Mouse (Mus musculus): ENCODE data around the gene St6galnac3. TPM values are rescaled to one million over a fixed set of nuclear protein-coding genes. Genes with fewer than 3 reads are reported as not detected.
A peak's percentile ranks its signal among the peaks of the same experiment; 100 is the strongest.

Gene St6galnac3
- polyA plus RNA-seq, 1 experiment from 2014 or later = 23.2 TPM

- Histone ChIP-seq H3K4me3 (ENCODE audit: low read length) (no peak overlapping the region), H3K9ac (ENCODE audit: low read depth, low read length) (no peak overlapping the region), H3K9me3 (ENCODE audit: control insufficient read depth, low read length) (no peaks in the 10 kb centered on the region), H3K4me1 (ENCODE audit: control insufficient read depth, insufficient read depth, low read depth, low read length) (no peaks in the 10 kb centered on the region), H3K36me3 (ENCODE audit: control insufficient read depth, insufficient read depth, low read length) (no peaks in the 10 kb centered on the region), H3K27ac (ENCODE audit: low read depth, low read length) (no peak overlapping the region), H3K4me2 (ENCODE audit: low read length) (no peak overlapping the region), H3K27me3 (replicated peaks; ENCODE audit: control insufficient read depth, insufficient read depth, low read length) (no peaks in the 10 kb centered on the region)
- no peak for ATAC-seq
- WGBS = 23% methylated on average over 6 of the region's 6 CpGs
Measured at GRCm38 (mm10) chr3:153176325-153176724, 548.6 kb downstream of the St6galnac3 start.

- H3K4me3 ChIP-seq (ENCODE audit: low read length) = no peak overlapping the region
- ATAC-seq = no peak
- WGBS = 81% methylated on average over 11 of the region's 11 CpGs
- H3K4me2 ChIP-seq (ENCODE audit: low read length) = no peak overlapping the region
- H3K36me3 ChIP-seq (ENCODE audit: control insufficient read depth, insufficient read depth, low read length) = no peaks in the 10 kb centered on the region
- H3K27ac ChIP-seq (ENCODE audit: low read depth, low read length) = no peak overlapping the region
- H3K27me3 ChIP-seq (replicated peaks; ENCODE audit: control insufficient read depth, insufficient read depth, low read length) = no peaks in the 10 kb centered on the region
- H3K9me3 ChIP-seq (ENCODE audit: control insufficient read depth, low read length) = no peaks in the 10 kb centered on the region
- H3K4me1 ChIP-seq (ENCODE audit: control insufficient read depth, insufficient read depth, low read depth, low read length) = no peaks in the 10 kb centered on the region
- no peak overlapping the region for H3K9ac ChIP-seq (ENCODE audit: low read depth, low read length)
Measured at GRCm38 (mm10) chr3:153174336-153175033, 550.5 kb downstream of the St6galnac3 start.

GRCm38 (mm10) chr3:153173567-153173966 is 551.4 kb downstream of the St6galnac3 start:
- 88% methylated on average over 2 of the region's 2 CpGs for WGBS
- Histone ChIP-seq H3K4me2 (ENCODE audit: low read length) (no peak overlapping the region), H3K4me3 (ENCODE audit: low read length) (no peak overlapping the region), H3K4me1 (ENCODE audit: control insufficient read depth, insufficient read depth, low read depth, low read length) (no peaks in the 10 kb centered on the region), H3K27ac (ENCODE audit: low read depth, low read length) (no peak overlapping the region), H3K9me3 (ENCODE audit: control insufficient read depth, low read length) (no peaks in the 10 kb centered on the region), H3K36me3 (ENCODE audit: control insufficient read depth, insufficient read depth, low read length) (no peaks in the 10 kb centered on the region), H3K9ac (ENCODE audit: low read depth, low read length) (no peak overlapping the region), H3K27me3 (replicated peaks; ENCODE audit: control insufficient read depth, insufficient read depth, low read length) (no peaks in the 10 kb centered on the region)
- ATAC-seq = no peak

- Histone ChIP-seq H3K4me1 (ENCODE audit: control insufficient read depth, insufficient read depth, low read depth, low read length) (no peaks in the 10 kb centered on the region), H3K9ac (ENCODE audit: low read depth, low read length) (no peak overlapping the region), H3K4me3 (ENCODE audit: low read length) (no peak overlapping the region), H3K27ac (ENCODE audit: low read depth, low read length) (no peak overlapping the region), H3K27me3 (replicated peaks; ENCODE audit: control insufficient read depth, insufficient read depth, low read length) (no peaks in the 10 kb centered on the region), H3K36me3 (ENCODE audit: control insufficient read depth, insufficient read depth, low read length) (no peaks in the 10 kb centered on the region), H3K4me2 (ENCODE audit: low read length) (no peak overlapping the region), H3K9me3 (ENCODE audit: control insufficient read depth, low read length) (no peaks in the 10 kb centered on the region)
- 84% methylated on average over 4 of the region's 4 CpGs for WGBS
- peak; percentile 58; the same call in 1 of the 2 replicates for ATAC-seq
Measured at GRCm38 (mm10) chr3:153170146-153170545, 554.8 kb downstream of the St6galnac3 start.

- WGBS = 56% methylated on average over 11 of the region's 11 CpGs
- no peaks in the 10 kb centered on the region for H3K27me3 ChIP-seq (replicated peaks; ENCODE audit: control insufficient read depth, insufficient read depth, low read length)
- no peak overlapping the region for H3K27ac ChIP-seq (ENCODE audit: low read depth, low read length)
- no peaks in the 10 kb centered on the region for H3K4me1 ChIP-seq (ENCODE audit: control insufficient read depth, insufficient read depth, low read depth, low read length)
- no peak overlapping the region for H3K9ac ChIP-seq (ENCODE audit: low read depth, low read length)
- H3K36me3 ChIP-seq (ENCODE audit: control insufficient read depth, insufficient read depth, low read length) = no peaks in the 10 kb centered on the region
- H3K4me3 ChIP-seq (ENCODE audit: low read length) = no peak overlapping the region
- 0 out of 2 replicates have a peak, but pooled peaks have one; percentile 27 for ATAC-seq
- no peak overlapping the region for H3K4me2 ChIP-seq (ENCODE audit: low read length)
- H3K9me3 ChIP-seq (ENCODE audit: control insufficient read depth, low read length) = no peaks in the 10 kb centered on the region
Measured at GRCm38 (mm10) chr3:153169744-153170143, 555.2 kb downstream of the St6galnac3 start.

- WGBS = 75% methylated on average over 9 of the region's 9 CpGs
- no peak for ATAC-seq
- Histone ChIP-seq H3K36me3 (ENCODE audit: control insufficient read depth, insufficient read depth, low read length) (no peaks in the 10 kb centered on the region), H3K27me3 (replicated peaks; ENCODE audit: control insufficient read depth, insufficient read depth, low read length) (no peaks in the 10 kb centered on the region), H3K4me1 (ENCODE audit: control insufficient read depth, insufficient read depth, low read depth, low read length) (no peaks in the 10 kb centered on the region), H3K4me3 (ENCODE audit: low read length) (no peak overlapping the region), H3K9me3 (ENCODE audit: control insufficient read depth, low read length) (no peaks in the 10 kb centered on the region), H3K9ac (ENCODE audit: low read depth, low read length) (no peak overlapping the region), H3K27ac (ENCODE audit: low read depth, low read length) (no peak overlapping the region), H3K4me2 (ENCODE audit: low read length) (no peak overlapping the region)
Measured at GRCm38 (mm10) chr3:153161676-153162075, 563.3 kb downstream of the St6galnac3 start.

- no peaks in the 10 kb centered on the region for H3K27me3 ChIP-seq (replicated peaks; ENCODE audit: control insufficient read depth, insufficient read depth, low read length)
- no peak overlapping the region for H3K27ac ChIP-seq (ENCODE audit: low read depth, low read length)
- no peak overlapping the region for H3K4me3 ChIP-seq (ENCODE audit: low read length)
- no peak overlapping the region for H3K4me2 ChIP-seq (ENCODE audit: low read length)
- WGBS = 88% methylated on average over 5 of the region's 5 CpGs
- ATAC-seq = no peak
- H3K36me3 ChIP-seq (ENCODE audit: control insufficient read depth, insufficient read depth, low read length) = no peaks in the 10 kb centered on the region
- H3K4me1 ChIP-seq (ENCODE audit: control insufficient read depth, insufficient read depth, low read depth, low read length) = no peaks in the 10 kb centered on the region
- H3K9me3 ChIP-seq (ENCODE audit: control insufficient read depth, low read length) = no peaks in the 10 kb centered on the region
- no peak overlapping the region for H3K9ac ChIP-seq (ENCODE audit: low read depth, low read length)
Measured at GRCm38 (mm10) chr3:153160683-153161082, 564.3 kb downstream of the St6galnac3 start.

- no peak overlapping the region for H3K9ac ChIP-seq (ENCODE audit: low read depth, low read length)
- H3K4me3 ChIP-seq (ENCODE audit: low read length) = no peak overlapping the region
- ATAC-seq = no peak
- no peaks in the 10 kb centered on the region for H3K9me3 ChIP-seq (ENCODE audit: control insufficient read depth, low read length)
- H3K27ac ChIP-seq (ENCODE audit: low read depth, low read length) = no peak overlapping the region
- no peak overlapping the region for H3K4me2 ChIP-seq (ENCODE audit: low read length)
- H3K4me1 ChIP-seq (ENCODE audit: control insufficient read depth, insufficient read depth, low read depth, low read length) = no peaks in the 10 kb centered on the region; the same call in 1 of the 2 replicates
- 19% methylated on average over 2 of the region's 2 CpGs for WGBS
- H3K36me3 ChIP-seq (ENCODE audit: control insufficient read depth, insufficient read depth, low read length) = no peaks in the 10 kb centered on the region
- no peaks in the 10 kb centered on the region for H3K27me3 ChIP-seq (replicated peaks; ENCODE audit: control insufficient read depth, insufficient read depth, low read length)
Measured at GRCm38 (mm10) chr3:153148887-153149286, 576.1 kb downstream of the St6galnac3 start.

Measured in hindbrain, embryonic 16.5 days (tissue).